Mouse (Mus musculus): ENCODE measurements around the gene Tcf23. TPM values are rescaled to one million over a fixed set of nuclear protein-coding genes. Genes with fewer than 3 reads are reported as not detected.
A peak's percentile ranks its signal among the peaks of the same experiment; 100 is the strongest.

Gene Tcf23
- total and polyA plus RNA-seq, 3 experiments: not detected

DNA sequence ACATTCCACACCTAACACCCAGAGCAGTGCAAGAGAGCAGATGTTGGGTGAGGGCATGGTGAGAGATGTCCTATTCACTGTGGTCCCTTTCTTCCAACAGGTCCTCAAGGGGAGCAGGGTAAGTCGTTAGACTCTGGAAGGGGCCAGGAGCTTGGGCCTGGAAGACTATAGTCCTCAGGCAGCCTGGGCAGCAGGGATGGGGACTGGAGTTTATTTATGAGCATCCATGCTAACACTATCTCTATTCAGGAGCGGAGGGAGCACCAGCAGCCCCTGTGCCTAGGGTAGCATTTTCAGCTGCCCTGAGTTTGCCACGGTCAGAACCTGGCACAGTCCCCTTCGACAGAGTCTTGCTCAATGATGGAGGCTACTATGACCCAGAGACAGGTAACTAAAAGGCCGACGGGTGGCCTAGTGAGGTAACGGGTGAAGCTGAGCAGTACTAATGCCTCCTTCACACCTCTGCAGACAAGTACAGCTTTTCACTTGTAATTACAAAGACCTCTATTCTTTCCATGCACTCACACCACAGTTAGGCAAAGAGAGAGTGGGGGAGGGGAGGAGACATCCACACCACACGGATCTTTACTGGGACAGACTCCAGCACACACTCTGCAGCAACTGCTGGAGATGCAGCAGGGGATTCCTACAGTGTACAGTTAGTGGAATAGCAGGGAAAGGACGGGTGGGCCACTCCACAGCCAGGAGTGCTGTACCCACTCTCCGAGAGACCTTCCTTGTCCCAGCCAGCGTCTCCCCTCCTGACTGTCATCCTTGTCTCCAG lies 48.4 kb upstream of the Tcf23 start:
- Histone ChIP-seq H3K4me2 (ENCODE audit: insufficient read depth, low read depth, poor library complexity, severe bottlenecking) (peak overlapping the region; percentile 54), H3K9me3 (replicated peaks; ENCODE audit: low read length) (no peaks in the 10 kb centered on the region), H3K79me2 (replicated peaks; ENCODE audit: control insufficient read depth, extremely low read depth, insufficient read depth, poor library complexity, severe bottlenecking) (no peaks in the 10 kb centered on the region), H3K27me3 (replicated peaks) (peaks cover 70% of the 10 kb centered on the region), H3K27ac (ENCODE audit: insufficient read depth, low read depth) (no peak overlapping the region), H3K4me1 (ENCODE audit: control insufficient read depth in 1 of 2, insufficient read depth in 2 of 2) (peaks cover 12 to 53% of the 10 kb centered on the region in 2 experiments), H3K9ac (ENCODE audit: insufficient read depth, low read depth) (no peak overlapping the region), H3K4me3 (replicated peaks in 1 of 3; ENCODE audit: low read depth in 2 of 3, low read length in 2 of 3, poor library complexity in 1 of 3) (peak overlapping the region in 1 of 3 experiments; percentile 37), H3K36me3 (replicated peaks in 1 of 2; ENCODE audit: control insufficient read depth in 1 of 2, insufficient read depth in 1 of 2, low read length in 1 of 2) (no peaks in the 10 kb centered on the region)
- dilution Hi-C loops (cut with MboI; ENCODE audit: extremely low pct_ligation_motif_present, extremely low pct_unique_long_range_greater_than_20kb, low sequenced_read_pairs) (no loop called here), in situ Hi-C loops (cut with MboI; ENCODE audit: low pct_ligation_motif_present, low pct_unique_long_range_greater_than_20kb, low sequenced_read_pairs) (loop anchor here (5.0 kb wide), 1 partner anchor 118 kb away; no protein-coding TSS in a partner anchor)
- no peak for TF ChIP-seq KAT2A (IDR thresholded peaks at IDR 0.05; ENCODE audit: insufficient replicate concordance, low read length)
- no peak for TF ChIP-seq MAX (IDR thresholded peaks at IDR 0.05; ENCODE audit: low read length)
- TF ChIP-seq CHD2 (IDR thresholded peaks at IDR 0.05; ENCODE audit: low read length): 0 out of 2 replicates have a peak, but pooled peaks have one; percentile 24
- TF ChIP-seq SMC3 (IDR thresholded peaks at IDR 0.05; ENCODE audit: low read depth, low read length): no peak
- TF ChIP-seq MXI1 (IDR thresholded peaks at IDR 0.05; ENCODE audit: low read depth, low read length): no peak
- no peak for TF ChIP-seq BHLHE40 (IDR thresholded peaks at IDR 0.05; ENCODE audit: low read depth, low read length)
- no peak for DNase-seq (ENCODE audit: extremely low read depth)

GRCm38 (mm10) chr5:30920621-30921020 lies 47.8 kb upstream of the Tcf23 start:
- Histone ChIP-seq H3K4me1 (ENCODE audit: control insufficient read depth in 1 of 2, insufficient read depth in 2 of 2) (peaks cover 9 to 47% of the 10 kb centered on the region in 2 experiments), H3K79me2 (replicated peaks; ENCODE audit: control insufficient read depth, extremely low read depth, insufficient read depth, poor library complexity, severe bottlenecking) (no peaks in the 10 kb centered on the region), H3K27ac (ENCODE audit: insufficient read depth, low read depth) (no peak overlapping the region), H3K4me2 (ENCODE audit: insufficient read depth, low read depth, poor library complexity, severe bottlenecking) (peak overlapping the region; percentile 54), H3K27me3 (replicated peaks) (peaks cover 75% of the 10 kb centered on the region), H3K9ac (ENCODE audit: insufficient read depth, low read depth) (peak overlapping the region; percentile 20; the same call in 1 of the 2 replicates), H3K36me3 (replicated peaks in 1 of 2; ENCODE audit: control insufficient read depth in 1 of 2, insufficient read depth in 1 of 2, low read length in 1 of 2) (no peaks in the 10 kb centered on the region), H3K4me3 (replicated peaks in 1 of 3; ENCODE audit: low read depth in 2 of 3, low read length in 2 of 3, poor library complexity in 1 of 3) (peak overlapping the region; percentile 37 to 60 (median 37)), H3K9me3 (replicated peaks; ENCODE audit: low read length) (no peaks in the 10 kb centered on the region)
- TF ChIP-seq BHLHE40 (IDR thresholded peaks at IDR 0.05; ENCODE audit: low read depth, low read length) (no peak), RCOR1 (conservative IDR thresholded peaks at IDR 0.05; ENCODE audit: low read depth, low read length) (no peak), ZKSCAN1 (IDR thresholded peaks at IDR 0.05; ENCODE audit: borderline replicate concordance, low read depth, low read length) (no peak), MXI1 (IDR thresholded peaks at IDR 0.05; ENCODE audit: low read depth, low read length) (no peak), ETS1 (conservative IDR thresholded peaks at IDR 0.05; ENCODE audit: low read depth, low read length) (no peak)
- dilution Hi-C loops (cut with MboI; ENCODE audit: extremely low pct_ligation_motif_present, extremely low pct_unique_long_range_greater_than_20kb, low sequenced_read_pairs) (no loop called here), in situ Hi-C loops (cut with MboI; ENCODE audit: low pct_ligation_motif_present, low pct_unique_long_range_greater_than_20kb, low sequenced_read_pairs) (loop anchor here (5.0 kb wide), 1 partner anchor 118 kb away; no protein-coding TSS in a partner anchor)
- DNase-seq (ENCODE audit: extremely low read depth): no peak
